Mouse (Mus musculus) E14TG2a.4 (cell line): ENCODE measurements around the gene Slc1a3.
A peak's percentile ranks its signal among the peaks of the same experiment; 100 is the strongest.

Experiments used
- H3K27me3 ChIP-seq: 2 replicates; pipeline ENCODE4 v1.6.1; 2014; ENCODE audit warnings: low read length, control low read depth; ENCODE audit not compliant: insufficient read depth
- H3K36me3 ChIP-seq: 2 replicates; pipeline ENCODE4 v1.6.1; 2014; ENCODE audit warnings: low read length, control low read depth; ENCODE audit not compliant: insufficient read depth
- H3K4me1 ChIP-seq: replicated peaks from 2 replicates; pipeline ENCODE4 v1.6.1; 2014; ENCODE audit warnings: low read depth, low read length, control low read depth
- H3K4me3 ChIP-seq: replicated peaks from 2 replicates; pipeline ENCODE4 v1.5.1; 2014; ENCODE audit warnings: mild to moderate bottlenecking, low read length
- H3K9me3 ChIP-seq: 2 replicates; pipeline ENCODE4 v1.6.1; 2014; ENCODE audit warnings: low read length, control low read depth
- CTCF ChIP-seq: conservative IDR thresholded peaks from 2 replicates; pipeline ENCODE4 v1.5.1; 2014; ENCODE audit warnings: low read length
- NANOG ChIP-seq: IDR thresholded peaks from 2 replicates; pipeline ENCODE4 v1.6.1; 2014; ENCODE audit warnings: borderline replicate concordance, low read length, mixed read lengths
- POU5F1 ChIP-seq: IDR thresholded peaks from 2 replicates; pipeline ENCODE4 v1.6.1; 2014; ENCODE audit warnings: low read length, borderline replicate concordance

The Slc1a3 gene

GRCm38 (mm10) chr15:8625370-8625769, 85.2 kb downstream of the Slc1a3 start:
- Histone ChIP-seq H3K27me3 (peaks cover 22% of the 10 kb centered on the region), H3K4me1 (peaks cover 17% of the 10 kb centered on the region; the same call in 1 of the 2 replicates), H3K9me3 (no peaks in the 10 kb centered on the region), H3K4me3 (no peak overlapping the region), H3K36me3 (no peaks in the 10 kb centered on the region)
- no peak for TF ChIP-seq NANOG
- TF ChIP-seq CTCF, result no peak
- TF ChIP-seq POU5F1, result no peak

- H3K4me1 ChIP-seq, result peaks cover 20% of the 10 kb centered on the region
- no peak for TF ChIP-seq NANOG
- peak; percentile 31 for TF ChIP-seq CTCF
- TF ChIP-seq POU5F1, result no peak
- peaks cover 17% of the 10 kb centered on the region for H3K27me3 ChIP-seq
- no peaks in the 10 kb centered on the region for H3K36me3 ChIP-seq
- H3K9me3 ChIP-seq, result no peaks in the 10 kb centered on the region
- H3K4me3 ChIP-seq, result no peak overlapping the region
Measured at GRCm38 (mm10) chr15:8623879-8624278, 86.7 kb downstream of the Slc1a3 start.

- H3K9me3 ChIP-seq, result no peaks in the 10 kb centered on the region
- H3K27me3 ChIP-seq, result peaks cover 11% of the 10 kb centered on the region; the same call in 1 of the 2 replicates
- no peaks in the 10 kb centered on the region for H3K36me3 ChIP-seq
- peaks cover 15% of the 10 kb centered on the region for H3K4me1 ChIP-seq
- no peak overlapping the region for H3K4me3 ChIP-seq
- TF ChIP-seq NANOG, result no peak
- no peak for TF ChIP-seq CTCF
- TF ChIP-seq POU5F1, result no peak
Measured at GRCm38 (mm10) chr15:8619479-8620026, 91.0 kb downstream of the Slc1a3 start.

- Histone ChIP-seq H3K4me3 (no peak overlapping the region), H3K36me3 (no peaks in the 10 kb centered on the region), H3K9me3 (no peaks in the 10 kb centered on the region), H3K27me3 (peaks cover 11% of the 10 kb centered on the region; the same call in 1 of the 2 replicates), H3K4me1 (peaks cover 15% of the 10 kb centered on the region)
- TF ChIP-seq CTCF, result no peak
- TF ChIP-seq NANOG, result no peak
- no peak for TF ChIP-seq POU5F1
Measured at GRCm38 (mm10) chr15:8616290-8616689, 94.3 kb downstream of the Slc1a3 start.

GRCm38 (mm10) chr15:8615511-8616224, 94.9 kb downstream of the Slc1a3 start:
- no peak overlapping the region for H3K4me3 ChIP-seq
- peaks cover 11% of the 10 kb centered on the region; the same call in 1 of the 2 replicates for H3K27me3 ChIP-seq
- no peaks in the 10 kb centered on the region for H3K36me3 ChIP-seq

GRCm38 (mm10) chr15:8614701-8615100, 95.9 kb downstream of the Slc1a3 start:
- Histone ChIP-seq H3K9me3 (no peaks in the 10 kb centered on the region), H3K27me3 (peaks cover 11% of the 10 kb centered on the region; the same call in 1 of the 2 replicates), H3K4me3 (no peak overlapping the region), H3K36me3 (no peaks in the 10 kb centered on the region), H3K4me1 (peaks cover 9% of the 10 kb centered on the region)
- TF ChIP-seq CTCF (no peak), POU5F1 (no peak), NANOG (no peak)

More at GRCm38 (mm10) chr15:8615511-8616224, 94.9 kb downstream of the Slc1a3 start:
- Histone ChIP-seq H3K4me1 (peaks cover 15% of the 10 kb centered on the region), H3K9me3 (no peaks in the 10 kb centered on the region)
- TF ChIP-seq POU5F1 (no peak), CTCF (no peak), NANOG (no peak)

GRCm38 (mm10) chr15:8605538-8606188, 104.9 kb downstream of the Slc1a3 start:
- Histone ChIP-seq H3K4me3 (no peak overlapping the region), H3K4me1 (peaks cover 3% of the 10 kb centered on the region; the same call in 1 of the 2 replicates), H3K9me3 (no peaks in the 10 kb centered on the region), H3K36me3 (no peaks in the 10 kb centered on the region), H3K27me3 (no peaks in the 10 kb centered on the region)
- TF ChIP-seq POU5F1 (no peak), CTCF (no peak), NANOG (no peak)

GRCm38 (mm10) chr15:8602362-8602761, 108.2 kb downstream of the Slc1a3 start:
- Histone ChIP-seq H3K27me3 (no peaks in the 10 kb centered on the region), H3K4me3 (no peak overlapping the region), H3K36me3 (no peaks in the 10 kb centered on the region), H3K9me3 (no peaks in the 10 kb centered on the region), H3K4me1 (peaks cover 3% of the 10 kb centered on the region; the same call in 1 of the 2 replicates)
- TF ChIP-seq NANOG (no peak), CTCF (no peak), POU5F1 (no peak)
